Mouse (Mus musculus) CH12.LX (cell line): ENCODE data around the gene Foxp1.

Experiments used
- CTCF ChIP-seq, 2 experiments: IDR thresholded peaks in 1 of 2; conservative IDR thresholded peaks in 1 of 2; 2 replicates each; pipeline ENCODE4 v1.5.1; 2011 to 2012; ENCODE audit warnings: low read depth in 2 of 2, low read length in 2 of 2, improper control_type of control experiment in 1 of 2, inconsistent platforms in 1 of 2, mild to moderate bottlenecking in 1 of 2, moderate library complexity in 1 of 2
- EP300 ChIP-seq: IDR thresholded peaks from 2 replicates; pipeline ENCODE4 v1.6.1; 2011; ENCODE audit warnings: low read length, improper control_type of control experiment
- MAX ChIP-seq: IDR thresholded peaks from 2 replicates; pipeline ENCODE4 v1.6.1; 2011; ENCODE audit warnings: low read length, improper control_type of control experiment
- PAX5 ChIP-seq: IDR thresholded peaks from 2 replicates; pipeline ENCODE4 v1.6.1; 2012; ENCODE audit warnings: low read length, inconsistent platforms, mixed read lengths
- POLR2A ChIP-seq: IDR thresholded peaks from 2 replicates; pipeline ENCODE4 v1.6.1; 2011; ENCODE audit warnings: low read depth, mild to moderate bottlenecking, improper control_type of control experiment, low read length
- SMC3 ChIP-seq: IDR thresholded peaks from 2 replicates; pipeline ENCODE4 v1.6.1; 2011; ENCODE audit warnings: low read depth, low read length, improper control_type of control experiment
- TCF12 ChIP-seq: IDR thresholded peaks from 2 replicates; pipeline ENCODE4 v1.6.1; 2014; ENCODE audit warnings: low read depth, mild to moderate bottlenecking, inconsistent platforms, low read length, improper control_type of control experiment
- USF1 ChIP-seq: IDR thresholded peaks from 2 replicates; pipeline ENCODE4 v1.6.1; 2014; ENCODE audit warnings: low read depth, mild to moderate bottlenecking, inconsistent platforms, low read length, improper control_type of control experiment

- TF ChIP-seq POLR2A (no peak), MAX (no peak), SMC3 (no peak), PAX5 (no peak), TCF12 (no peak), EP300 (no peak), CTCF (conservative IDR thresholded peaks at IDR 0.05 in 1 of 2, IDR thresholded peaks at IDR 0.05 in 1 of 2; ENCODE audit: low read depth in 2 of 2, low read length in 2 of 2) (no peak), USF1 (no peak)
Observed at GRCm38 (mm10) chr6:99427301-99427700, 95.2 kb downstream of the Foxp1 start.
